Mouse (Mus musculus) liver, embryonic 18 days (tissue): ENCODE results near the gene Alox12b. TPM values are rescaled to one million over a fixed set of nuclear protein-coding genes. Genes with fewer than 3 reads are reported as not detected.

ENCODE experiments used
- polyA plus RNA-seq: library from polyadenylated mRNA; depleted of rRNA; stranded (reverse); fragments of >200 nt; gene quantifications from 2 replicates; pipeline ENCODE4 v1.2.3, GENCODE M21; 2012; rRNA removed

Gene Alox12b
- not detected in 2 replicates for polyA plus RNA-seq

DNA sequence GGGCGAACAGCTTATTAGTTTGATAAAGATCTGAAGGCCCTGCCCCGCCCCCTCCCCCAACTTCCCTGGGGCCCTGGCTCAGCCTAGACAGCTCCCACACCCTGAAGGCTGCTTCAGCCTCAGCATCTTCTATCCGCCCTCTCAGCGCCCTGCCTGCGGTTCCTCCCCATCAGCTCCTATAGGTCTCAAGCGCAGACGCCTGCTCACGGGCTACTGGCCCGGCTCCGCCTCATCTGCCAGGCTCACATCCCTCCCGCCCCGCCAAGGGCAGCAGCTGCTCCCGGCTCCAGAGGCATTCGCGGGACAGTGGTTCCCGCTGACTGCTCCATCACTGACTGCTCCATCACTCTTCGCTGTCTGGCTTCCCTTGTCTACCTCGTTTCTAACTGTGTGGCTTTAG lies at the start of gene Alox12b:
Alox12b (plus strand) TSS at position 190 of the 400 bp plus-strand sequence.

DNA sequence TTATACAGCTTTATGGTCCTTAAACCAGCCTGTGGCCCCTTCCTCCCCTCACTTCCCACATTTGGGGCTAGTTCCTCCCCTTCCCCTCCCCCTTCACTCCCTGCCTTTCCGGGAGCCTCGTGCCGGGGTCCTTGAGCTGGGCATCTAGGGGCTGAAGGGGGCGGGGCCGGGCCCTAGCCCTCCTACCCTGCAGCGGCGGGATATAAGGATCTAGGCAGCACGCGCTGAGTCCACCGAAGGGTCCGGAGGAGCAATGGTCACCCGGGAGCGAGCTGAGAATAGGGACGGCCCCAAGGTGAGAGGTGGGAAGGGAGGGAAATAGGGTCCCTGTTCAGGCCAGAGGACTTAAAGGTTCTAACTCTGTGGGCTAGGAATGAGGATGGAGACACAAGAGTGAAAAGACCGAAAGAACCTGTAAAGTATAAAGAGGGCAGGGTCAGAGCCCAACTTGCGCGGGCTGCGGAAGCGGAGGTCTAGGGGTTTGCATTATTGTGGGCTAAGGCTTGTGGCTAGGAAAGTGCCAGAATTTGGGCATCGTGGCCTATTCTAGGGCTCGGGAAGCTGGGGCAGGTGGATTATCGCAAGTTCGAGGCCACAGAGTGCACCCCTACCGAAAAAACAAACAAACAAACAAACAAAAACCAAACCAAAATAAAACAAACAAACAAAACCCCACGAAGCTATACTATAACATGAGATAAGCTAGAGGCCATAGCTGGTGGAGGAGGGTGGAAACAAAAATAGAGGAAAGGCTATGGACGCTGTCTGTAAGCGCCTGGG lies 36.4 kb upstream of the Alox12b start, which contains the start of gene Hes7:
Hes7 (plus strand) TSS at position 184 of the 780 bp plus-strand sequence.

DNA sequence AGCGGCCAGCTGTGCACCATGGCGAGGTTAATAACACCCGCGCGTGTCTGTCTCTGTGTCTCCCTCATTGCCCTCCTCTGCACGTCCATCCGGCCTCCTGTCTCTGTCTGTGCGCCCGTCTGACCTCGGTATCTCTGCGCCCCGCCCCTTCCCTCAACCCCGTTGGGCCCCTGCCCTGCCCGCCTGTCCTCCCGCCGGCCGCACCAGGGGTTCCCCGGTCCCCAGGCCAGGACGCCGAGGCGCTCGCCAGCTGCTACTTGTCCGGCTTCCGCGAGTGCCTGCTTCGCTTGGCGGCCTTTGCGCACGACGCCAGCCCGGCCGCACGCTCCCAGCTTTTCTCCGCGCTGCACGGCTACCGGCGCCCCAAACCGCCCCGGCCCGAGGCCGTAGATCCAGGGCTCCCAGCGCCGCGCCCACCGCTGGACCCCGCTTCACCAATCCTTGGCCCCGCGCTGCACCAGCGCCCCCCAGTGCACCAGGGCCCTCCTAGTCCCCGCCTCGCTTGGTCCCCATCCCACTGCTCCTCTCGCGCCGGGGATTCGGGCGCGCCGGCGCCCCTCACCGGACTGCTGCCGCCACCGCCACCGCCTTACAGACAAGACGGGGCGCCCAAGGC lies 34.3 kb upstream of the Alox12b start, which contains the start of gene 9130213A22Rik:
9130213A22Rik (minus strand) TSS at position 254 of the 616 bp plus-strand sequence.

DNA sequence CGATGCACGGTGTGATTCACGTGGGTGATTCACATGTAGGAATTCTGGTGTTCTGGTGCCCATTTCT lies 31.1 kb upstream of the Alox12b start, which contains the start of gene Aloxe3:
Aloxe3 (plus strand) TSS at position 45 of the 67 bp plus-strand sequence.

DNA sequence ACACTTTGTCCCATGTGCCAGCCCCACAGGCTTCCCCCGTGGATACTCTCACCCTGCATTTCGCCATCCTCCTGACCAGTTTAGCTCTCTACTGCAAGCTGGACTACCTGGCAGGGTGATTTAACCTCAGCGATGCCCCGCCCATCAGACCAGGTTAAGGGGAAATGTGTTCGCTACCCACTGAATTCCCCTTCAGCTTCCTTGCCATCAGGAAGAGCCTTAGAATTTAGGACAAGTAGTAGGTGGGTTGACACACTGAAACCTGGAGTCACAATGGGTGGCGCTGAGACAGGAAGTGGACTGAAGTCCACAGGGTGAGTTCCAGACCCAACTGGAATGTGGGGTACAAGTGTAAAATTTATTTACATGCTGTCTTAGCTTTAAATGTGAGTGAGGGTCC lies 41.0 kb downstream of the Alox12b start, which contains the start of gene Alox8:
Alox8 (minus strand) TSS at position 101 of the 400 bp plus-strand sequence.

Other genes starting within 250 kb of the Alox12b start
- gene Odf4, start 229.9 kb upstream of the Alox12b start, polyA plus RNA-seq, result not detected in 2 replicates
- gene Arhgef15, start 199.5 kb upstream of the Alox12b start, polyA plus RNA-seq, result 2.4 and 3.3 TPM in 2 replicates
- 0.50 and 0.72 TPM in 2 replicates for gene Slc25a35, start 188.9 kb upstream of the Alox12b start, polyA plus RNA-seq
- gene Rangrf, start 181.8 kb upstream of the Alox12b start, polyA plus RNA-seq, result 9.2 and 10.1 TPM in 2 replicates
- 5.6 and 6.6 TPM in 2 replicates for gene Pfas, start 148.5 kb upstream of the Alox12b start, polyA plus RNA-seq
- 13.8 and 16.8 TPM in 2 replicates for gene Ctc1, start 141.1 kb upstream of the Alox12b start, polyA plus RNA-seq
- gene Aurkb, start 111.3 kb upstream of the Alox12b start, polyA plus RNA-seq, result 37.0 and 39.6 TPM in 2 replicates
- 6.1 and 6.7 TPM in 2 replicates for gene Borcs6, start 97.3 kb upstream of the Alox12b start, polyA plus RNA-seq
- 9.0 and 9.5 TPM in 2 replicates for gene Tmem107, start 86.2 kb upstream of the Alox12b start, polyA plus RNA-seq
- gene Vamp2, start 68.5 kb upstream of the Alox12b start, polyA plus RNA-seq, result 28.3 and 32.3 TPM in 2 replicates
- gene Per1, start 61.8 kb upstream of the Alox12b start, polyA plus RNA-seq, result 6.8 and 9.4 TPM in 2 replicates
- gene Hes7, start 36.6 kb upstream of the Alox12b start, polyA plus RNA-seq, result 0.15 and 0.19 TPM in 2 replicates
- gene 9130213A22Rik, start 34.4 kb upstream of the Alox12b start, polyA plus RNA-seq, result 0.11 and 0.12 TPM in 2 replicates
- 0.10 and 0.26 TPM in 2 replicates for gene Aloxe3, start 31.1 kb upstream of the Alox12b start, polyA plus RNA-seq
- gene Alox8, start 40.9 kb downstream of the Alox12b start, polyA plus RNA-seq, result 0.01 TPM in 1 of 2 replicates, not detected in the other
- under 0.01 TPM in 1 of 2 replicates, not detected in the other for gene Gucy2e, start 80.0 kb downstream of the Alox12b start, polyA plus RNA-seq
- 5.7 and 6.8 TPM in 2 replicates for gene Cntrob, start 166.8 kb downstream of the Alox12b start, polyA plus RNA-seq
- 44.6 and 47.5 TPM in 2 replicates for gene Trappc1, start 167.0 kb downstream of the Alox12b start, polyA plus RNA-seq
- gene Kcnab3, start 169.3 kb downstream of the Alox12b start, polyA plus RNA-seq, result 0.18 and 0.22 TPM in 2 replicates
- 0.41 and 0.54 TPM in 2 replicates for gene Rnf227, start 183.5 kb downstream of the Alox12b start, polyA plus RNA-seq
- gene Chd3, start 212.4 kb downstream of the Alox12b start, polyA plus RNA-seq, result 33.5 and 44.3 TPM in 2 replicates
- 61.1 and 63.4 TPM in 2 replicates for gene Naa38, start 238.5 kb downstream of the Alox12b start, polyA plus RNA-seq
- 8.2 and 9.5 TPM in 2 replicates for gene Cyb5d1, start 238.6 kb downstream of the Alox12b start, polyA plus RNA-seq
- 6.4 and 7.4 TPM in 2 replicates for gene Tmem88, start 241.2 kb downstream of the Alox12b start, polyA plus RNA-seq